Mouse (Mus musculus) limb, embryonic 12.5 days (tissue): ENCODE measurements at regions not wholly inside any gene's neighbourhood (a gene's known extent, or its start where the extent isn't known, plus 50 kb on each side); places are given as distances from the start of the nearest gene placed in this dataset.

Experiments
- ATAC-seq: fragments of 200-750 bp; cut with Nextera tagmentation; 2 replicates; pipeline ENCODE4 v1.8.0; 2017; ENCODE audit warnings: low read depth, moderate TSS enrichment; ENCODE audit not compliant: insufficient number of reproducible peaks, insufficient read depth, low FRiP score, low TSS enrichment
- H3K27ac ChIP-seq: fragments of 300-500 bp; sonication (generic); 2 replicates; pipeline ENCODE4 v1.5.1; 2016; ENCODE audit warnings: mild to moderate bottlenecking, moderate library complexity
- H3K27me3 ChIP-seq: fragments of 300-500 bp; sonication (generic); 2 replicates; pipeline ENCODE4 v1.6.1; 2016; ENCODE audit warnings: mild to moderate bottlenecking, moderate library complexity
- H3K36me3 ChIP-seq: fragments of 300-500 bp; sonication (generic); 2 replicates; pipeline ENCODE4 v1.6.1; 2016; ENCODE audit warnings: mild to moderate bottlenecking, moderate library complexity
- H3K4me1 ChIP-seq: fragments of 300-500 bp; sonication (generic); replicated peaks from 2 replicates; pipeline ENCODE4 v1.6.1; 2016
- H3K4me2 ChIP-seq: fragments of 300-500 bp; sonication (generic); 2 replicates; pipeline ENCODE4 v1.6.1; 2016; ENCODE audit warnings: mild to moderate bottlenecking, moderate library complexity
- H3K4me3 ChIP-seq: fragments of 300-500 bp; sonication (generic); replicated peaks from 2 replicates; pipeline ENCODE4 v1.5.1; 2016; ENCODE audit warnings: mild to moderate bottlenecking
- H3K9ac ChIP-seq: fragments of 300-500 bp; sonication (generic); replicated peaks from 2 replicates; pipeline ENCODE4 v1.6.1; 2016; ENCODE audit warnings: mild to moderate bottlenecking, moderate library complexity
- H3K9me3 ChIP-seq: fragments of 300-500 bp; sonication (generic); 2 replicates; pipeline ENCODE4 v1.6.1; 2016; ENCODE audit warnings: mild to moderate bottlenecking, moderate library complexity
- WGBS: fragments of 180-500 bp; shearing (Covaris S2); methylation state at CpG from one replicate; pipeline ENCODE4 v1.1.7; 2016; 5-methylcytosine and 5-hydroxymethylcytosine counted together

DNA sequence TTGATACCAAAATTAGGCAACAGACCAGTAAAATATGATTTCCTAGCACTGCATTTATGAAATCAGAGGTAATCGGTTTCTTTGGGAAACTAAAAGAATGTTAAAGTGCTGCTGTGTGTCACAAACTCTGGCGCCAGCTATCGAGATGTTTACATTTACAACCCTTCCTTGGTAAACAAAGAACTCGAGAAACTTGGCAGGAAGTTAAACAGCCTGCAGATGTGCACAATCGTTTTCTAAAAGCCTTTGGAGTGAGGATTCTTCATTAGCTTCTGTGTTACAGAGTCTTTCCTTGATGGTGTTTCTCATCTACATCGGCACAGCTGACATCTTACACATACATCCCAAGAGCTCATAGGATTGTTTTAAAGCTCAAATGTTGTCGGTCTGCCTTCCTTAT, 209.7 kb downstream of the Slitrk6 start:
- ATAC-seq, result no peak
- Histone ChIP-seq H3K9me3 (no peaks in the 10 kb centered on the region), H3K9ac (no peak overlapping the region), H3K4me3 (no peak overlapping the region), H3K4me1 (no peaks in the 10 kb centered on the region), H3K27ac (no peak overlapping the region), H3K36me3 (no peaks in the 10 kb centered on the region), H3K27me3 (no peaks in the 10 kb centered on the region), H3K4me2 (no peak overlapping the region)
- WGBS, result 56% methylated on average over 7 of the region's 7 CpGs

- Histone ChIP-seq H3K36me3 (no peaks in the 10 kb centered on the region), H3K27me3 (no peaks in the 10 kb centered on the region), H3K9ac (no peak overlapping the region), H3K4me2 (no peak overlapping the region), H3K4me1 (no peaks in the 10 kb centered on the region), H3K9me3 (no peaks in the 10 kb centered on the region), H3K27ac (no peak overlapping the region), H3K4me3 (no peak overlapping the region)
- no peak for ATAC-seq
- WGBS, result 39% methylated on average over 4 of the region's 4 CpGs
Observed at GRCm38 (mm10) chr14:110543303-110544134, 211.4 kb downstream of the Slitrk6 start.

GRCm38 (mm10) chr14:110527306-110527705, 227.6 kb downstream of the Slitrk6 start:
- no peaks in the 10 kb centered on the region for H3K9me3 ChIP-seq
- 84% methylated on average over 3 of the region's 3 CpGs for WGBS
- ATAC-seq, result no peak
- H3K36me3 ChIP-seq, result no peaks in the 10 kb centered on the region
- no peaks in the 10 kb centered on the region for H3K4me1 ChIP-seq
- no peak overlapping the region for H3K4me2 ChIP-seq
- no peaks in the 10 kb centered on the region for H3K27me3 ChIP-seq
- no peak overlapping the region for H3K27ac ChIP-seq
- H3K9ac ChIP-seq, result no peak overlapping the region
- H3K4me3 ChIP-seq, result no peak overlapping the region

GRCm38 (mm10) chr14:110485057-110485456, 269.9 kb downstream of the Slitrk6 start:
- Histone ChIP-seq H3K27ac (no peak overlapping the region), H3K36me3 (no peaks in the 10 kb centered on the region), H3K4me2 (no peak overlapping the region), H3K4me1 (no peaks in the 10 kb centered on the region), H3K27me3 (no peaks in the 10 kb centered on the region), H3K9me3 (no peaks in the 10 kb centered on the region), H3K4me3 (no peak overlapping the region), H3K9ac (no peak overlapping the region)
- ATAC-seq, result no peak
- 83% methylated on average over 3 of the region's 3 CpGs for WGBS

DNA sequence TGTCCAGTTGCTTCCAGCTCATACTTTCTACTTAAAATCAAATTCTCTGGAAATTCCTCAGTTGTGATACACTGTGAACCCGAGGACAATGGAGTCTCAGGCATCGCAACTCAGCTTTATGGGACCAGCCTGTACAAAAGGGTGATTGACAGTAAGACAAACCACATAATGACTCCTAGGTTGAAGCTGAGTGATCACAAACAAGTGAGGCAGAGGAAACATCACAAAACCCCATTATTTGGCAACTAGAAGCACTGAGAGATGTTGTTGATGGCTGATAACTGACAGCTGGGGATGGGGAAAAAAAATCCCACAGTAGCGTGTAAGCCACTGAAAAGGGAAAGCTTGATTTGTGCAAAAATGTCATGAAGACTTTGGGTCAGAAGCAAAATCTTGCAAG, 282.2 kb downstream of the Slitrk6 start:
- ATAC-seq, result no peak
- no peak overlapping the region for H3K4me2 ChIP-seq
- 78% methylated on average over 3 of the region's 3 CpGs for WGBS
- no peaks in the 10 kb centered on the region for H3K36me3 ChIP-seq
- H3K27ac ChIP-seq, result no peak overlapping the region
- H3K4me3 ChIP-seq, result no peak overlapping the region
- no peak overlapping the region for H3K9ac ChIP-seq
- no peaks in the 10 kb centered on the region for H3K9me3 ChIP-seq
- no peaks in the 10 kb centered on the region for H3K27me3 ChIP-seq
- no peaks in the 10 kb centered on the region for H3K4me1 ChIP-seq

DNA sequence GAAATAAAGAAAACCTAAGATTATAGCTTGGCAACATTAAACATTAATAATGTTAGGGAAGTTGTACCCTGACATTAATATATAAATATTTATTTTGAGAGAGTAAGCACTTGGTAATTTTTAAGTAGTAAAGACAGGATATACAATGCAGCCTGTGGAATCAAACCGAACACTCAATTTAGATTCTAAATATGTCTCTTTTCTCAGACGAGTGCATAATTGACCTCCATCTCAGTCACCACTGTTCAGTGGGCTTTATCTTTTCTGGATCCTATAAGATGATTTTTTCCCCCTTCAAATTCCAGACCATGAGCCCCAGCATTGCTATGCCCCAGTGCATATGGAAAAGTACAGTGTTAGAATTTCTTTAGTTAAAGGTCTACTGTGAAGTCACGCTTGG, 282.8 kb downstream of the Slitrk6 start:
- H3K9ac ChIP-seq, result no peak overlapping the region
- no peak for ATAC-seq
- no peak overlapping the region for H3K27ac ChIP-seq
- no peak overlapping the region for H3K4me3 ChIP-seq
- WGBS, result 89% methylated on average over 3 of the region's 3 CpGs
- H3K9me3 ChIP-seq, result no peaks in the 10 kb centered on the region
- H3K4me1 ChIP-seq, result no peaks in the 10 kb centered on the region
- H3K27me3 ChIP-seq, result no peaks in the 10 kb centered on the region
- no peaks in the 10 kb centered on the region for H3K36me3 ChIP-seq
- H3K4me2 ChIP-seq, result no peak overlapping the region

DNA sequence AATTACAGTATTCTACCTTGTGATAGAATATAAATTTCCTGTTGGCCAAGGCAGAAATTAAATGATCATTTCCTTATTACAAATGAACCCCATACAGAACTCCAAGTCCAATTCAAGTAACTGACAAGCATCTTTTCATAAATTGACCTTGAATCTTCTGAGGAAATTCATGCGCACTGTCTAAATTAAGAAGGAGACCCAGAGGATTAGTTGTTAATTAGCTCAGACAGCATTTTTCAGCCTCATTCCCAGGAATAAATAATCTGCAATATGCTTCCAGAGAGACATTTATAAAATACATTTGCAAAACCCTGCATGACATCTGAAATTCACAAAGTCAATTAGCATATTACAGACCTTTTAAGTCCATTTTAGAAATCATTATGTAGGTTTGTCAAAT, 284.2 kb downstream of the Slitrk6 start:
- Histone ChIP-seq H3K27ac (no peak overlapping the region), H3K9me3 (no peaks in the 10 kb centered on the region), H3K4me3 (no peak overlapping the region), H3K4me1 (no peaks in the 10 kb centered on the region), H3K36me3 (no peaks in the 10 kb centered on the region), H3K9ac (no peak overlapping the region), H3K27me3 (no peaks in the 10 kb centered on the region), H3K4me2 (no peak overlapping the region)
- ATAC-seq, result no peak
- WGBS, result 97% methylated on average over 1 of the region's 1 CpGs

DNA sequence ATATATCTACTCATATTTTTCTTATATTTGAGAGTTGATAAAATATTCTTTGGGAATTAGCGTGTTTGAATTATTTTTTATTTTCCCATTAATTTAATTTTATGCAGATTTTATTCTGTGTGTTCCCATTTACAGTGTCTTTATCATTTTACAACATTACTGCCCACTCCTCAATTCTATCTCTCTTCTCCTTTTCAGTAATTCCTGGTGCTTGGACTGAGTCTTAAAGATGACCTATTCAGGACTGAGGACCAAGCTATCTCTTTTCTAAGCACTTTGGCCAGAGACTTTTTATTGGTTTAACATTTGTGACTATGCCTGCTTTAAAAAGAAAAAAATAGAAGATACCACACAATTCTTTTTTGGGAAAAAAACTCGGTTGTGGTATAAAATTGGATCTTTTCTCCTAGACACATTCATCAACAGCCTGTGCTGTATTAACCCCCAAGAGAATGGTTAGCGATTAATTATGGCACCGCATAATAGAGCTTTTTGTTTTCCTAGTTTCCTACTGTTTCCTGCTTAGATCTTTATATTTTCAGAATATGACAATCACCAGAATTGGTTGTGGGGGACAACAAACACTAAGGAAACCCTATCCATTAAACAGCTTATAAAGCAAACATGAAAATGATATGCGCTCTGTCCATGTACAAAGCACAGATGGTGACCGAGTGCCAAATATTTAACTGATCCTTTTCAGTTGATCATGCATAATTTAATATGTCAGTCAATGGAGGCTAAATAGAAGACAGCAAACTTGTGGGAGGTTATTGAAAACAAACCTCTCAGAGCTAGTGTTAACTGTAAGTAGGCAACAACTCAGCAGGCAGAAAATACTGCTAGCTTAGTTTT, 286.3 kb downstream of the Slitrk6 start:
- H3K4me2 ChIP-seq, result no peak overlapping the region
- no peak overlapping the region for H3K4me3 ChIP-seq
- ATAC-seq, result no peak
- H3K27me3 ChIP-seq, result no peaks in the 10 kb centered on the region
- H3K36me3 ChIP-seq, result no peaks in the 10 kb centered on the region
- no peaks in the 10 kb centered on the region for H3K4me1 ChIP-seq
- no peak overlapping the region for H3K9ac ChIP-seq
- 83% methylated on average over 6 of the region's 6 CpGs for WGBS
- H3K27ac ChIP-seq, result no peak overlapping the region
- no peaks in the 10 kb centered on the region for H3K9me3 ChIP-seq
